Comparison of ENCODE assay signal across 38 mouse cellular contexts in genomic region chr16:32495965-32496364, GRCm38 (mm10). TPM values are rescaled to one million over a fixed set of nuclear protein-coding genes. Genes with fewer than 3 reads are reported as not detected.
"Had no signal": no experiment of that assay in that cellular context is flagged by ENCODE, and none has a peak within 500 bp of the region (broad histone marks: within the 10 kb centered on the region; RNA-seq: fewer than 3 reads in every experiment).

Zdhhc19 (plus strand) TSS chr16:32496265.

- H3K4me2 ChIP-seq: embryonic facial prominence, embryonic 12.5 days; embryonic facial prominence, embryonic 13.5 days; embryonic facial prominence, embryonic 15.5 days; forebrain, embryonic 12.5 days; forebrain, embryonic 13.5 days; forebrain, embryonic 15.5 days had no signal

- H3K9ac ChIP-seq: embryonic facial prominence, embryonic 12.5 days; embryonic facial prominence, embryonic 13.5 days; embryonic facial prominence, embryonic 15.5 days; forebrain, embryonic 12.5 days; forebrain, embryonic 13.5 days; forebrain, embryonic 15.5 days; forebrain, postnatal 0 days had no signal

- H3K4me3 ChIP-seq: embryonic facial prominence, embryonic 10.5 days; embryonic facial prominence, embryonic 12.5 days; embryonic facial prominence, embryonic 13.5 days; embryonic facial prominence, embryonic 15.5 days; erythroblast, embryonic 14.5 days; forebrain, embryonic 10.5 days; forebrain, embryonic 12.5 days; forebrain, embryonic 13.5 days; forebrain, embryonic 15.5 days; gastrocnemius, adult 2 months had no signal

- H3K36me3 ChIP-seq: embryonic facial prominence, embryonic 10.5 days; embryonic facial prominence, embryonic 12.5 days; embryonic facial prominence, embryonic 13.5 days; embryonic facial prominence, embryonic 15.5 days; forebrain, embryonic 10.5 days; forebrain, embryonic 12.5 days; forebrain, embryonic 15.5 days had no signal

- ATAC-seq: forebrain, embryonic 13.5 days; forebrain, embryonic 14.5 days; forebrain, embryonic 15.5 days; forebrain, embryonic 16.5 days; forebrain, postnatal 0 days had no signal

- H3K4me1 ChIP-seq: forebrain, embryonic 12.5 days; forebrain, embryonic 13.5 days had no signal

- H3K9me3 ChIP-seq: embryonic facial prominence, embryonic 10.5 days; embryonic facial prominence, embryonic 12.5 days; embryonic facial prominence, embryonic 13.5 days; embryonic facial prominence, embryonic 15.5 days; forebrain, embryonic 10.5 days; forebrain, embryonic 12.5 days; forebrain, embryonic 13.5 days; forebrain, embryonic 15.5 days had no signal

- DNase-seq: cerebellum, adult 2 months; cerebellum, adult 8-10 months; cerebellum, adult 9-10 months; cerebellum, adult 9-11 months; cerebellum, postnatal 10 days; cerebellum, postnatal 14 days; cerebellum, postnatal 25 days; cerebellum, postnatal 36 days; embryo, embryonic 11 days; forebrain, postnatal 0 days; gastrocnemius, adult 2 months; gastrocnemius, postnatal 10 days; gastrocnemius, postnatal 14 days; gastrocnemius, postnatal 25 days; gastrocnemius, postnatal 36 days; heart, adult 11 months; heart, adult 18-20 months had no signal

- H3K27me3 ChIP-seq: embryonic facial prominence, embryonic 12.5 days; embryonic facial prominence, embryonic 13.5 days; embryonic facial prominence, embryonic 15.5 days; forebrain, embryonic 12.5 days; forebrain, embryonic 13.5 days; forebrain, embryonic 15.5 days had no signal

- H3K27ac ChIP-seq: embryonic facial prominence, embryonic 10.5 days; embryonic facial prominence, embryonic 12.5 days; embryonic facial prominence, embryonic 13.5 days; embryonic facial prominence, embryonic 15.5 days; forebrain, embryonic 10.5 days; forebrain, embryonic 12.5 days; forebrain, embryonic 13.5 days; forebrain, embryonic 15.5 days; gastrocnemius, adult 2 months had no signal

RNA-seq across cellular contexts. Expression of gene Zdhhc19, which starts in this region (rescaled TPM):
- total RNA-seq: common myeloid progenitor, adult 5-6 weeks; forebrain, postnatal 0 days; gastrocnemius, adult 18-20 months; gastrocnemius, adult 2 months; gastrocnemius, adult 8-10 months; gastrocnemius, postnatal 10 days; gastrocnemius, postnatal 14 days; gastrocnemius, postnatal 25 days; gastrocnemius, postnatal 36 days; gastrocnemius, postnatal 4 days; granulocyte monocyte progenitor cell, adult 5-6 weeks; heart, adult 18-20 months had no signal
- polyA plus RNA-seq: cerebellum, adult 2 months; cortical plate, adult 2 months; embryonic facial prominence, embryonic 10.5 days; embryonic facial prominence, embryonic 11.5 days; embryonic facial prominence, embryonic 12.5 days; embryonic facial prominence, embryonic 13.5 days; embryonic facial prominence, embryonic 14.5 days; embryonic facial prominence, embryonic 15.5 days; erythroblast, embryonic 14.5 days; forebrain, embryonic 10.5 days; forebrain, embryonic 11.5 days; forebrain, embryonic 12.5 days; forebrain, embryonic 13.5 days; forebrain, embryonic 14.5 days; forebrain, embryonic 15.5 days; forebrain, embryonic 16.5 days; forebrain, postnatal 0 days; frontal cortex, adult 2 months had no signal
